Comparison of ENCODE assay signal across 8 mouse cellular contexts in genomic region chr10:43740204-43740865, GRCm38 (mm10).
DNase-seq lines count a peak whose midpoint lies in the region; ATAC-seq and TF ChIP-seq lines count a peak whose summit lies in the region.

No protein-coding gene starts in this region.

- peaks cover 28 to 30% of the 10 kb centered on the region in 2 experiments for H3K4me1 ChIP-seq in heart, embryonic 14.5 days (ENCODE audit: control insufficient read depth in 2 of 2, insufficient read depth in 2 of 2, low read length in 2 of 2)
- H3K4me1 ChIP-seq in limb, embryonic 14.5 days (ENCODE audit: control insufficient read depth, insufficient read depth, low read length) = peaks cover 21% of the 10 kb centered on the region

- WGBS in heart, embryonic 14.5 days = 26% methylated on average over 13 of the region's 13 CpGs
- WGBS in limb, embryonic 14.5 days = 17% methylated on average over 13 of the region's 13 CpGs

- no peaks in the 10 kb centered on the region for H3K27me3 ChIP-seq in heart, embryonic 14.5 days (ENCODE audit: control insufficient read depth, insufficient read depth, low read length)
- no peaks in the 10 kb centered on the region for H3K27me3 ChIP-seq in limb, embryonic 14.5 days (ENCODE audit: control insufficient read depth, insufficient read depth, low read length)

- H3K36me3 ChIP-seq in heart, embryonic 14.5 days (ENCODE audit: control insufficient read depth, insufficient read depth, low read length) = no peaks in the 10 kb centered on the region
- no peaks in the 10 kb centered on the region for H3K36me3 ChIP-seq in limb, embryonic 14.5 days (ENCODE audit: control insufficient read depth, insufficient read depth, low read length)

- H3K9me3 ChIP-seq in heart, embryonic 14.5 days (ENCODE audit: control insufficient read depth, low read length) = no peaks in the 10 kb centered on the region
- H3K9me3 ChIP-seq in limb, embryonic 14.5 days (ENCODE audit: control insufficient read depth, low read length) = no peaks in the 10 kb centered on the region

- H3K4me3 ChIP-seq in heart, embryonic 14.5 days (ENCODE audit: control insufficient read depth in 1 of 2, insufficient read depth in 1 of 2, low read depth in 1 of 2, low read length in 2 of 2) = no peak overlapping the region
- no peak overlapping the region for H3K4me3 ChIP-seq in limb, embryonic 14.5 days (replicated peaks; ENCODE audit: low read length)

- no peak for DNase-seq in heart, adult 8-10 months (ENCODE audit: low spot score)
- peak; percentile 65 for DNase-seq in embryo, embryonic 10 days (ENCODE audit: low spot score)
- DNase-seq in limb, embryonic 14.5 days (ENCODE audit: low spot score) = peak; percentile 36
- DNase-seq in naive thymus-derived CD4-positive, alpha-beta T cell, adult 2 months (ENCODE audit: low read depth) = peak; percentile 89
- peak; percentile 71 to 80 for DNase-seq in thymus, postnatal 36 days
- DNase-seq in gastrocnemius, postnatal 10 days = no peak

- no peak for TF ChIP-seq POLR2A in limb, embryonic 14.5 days (IDR thresholded peaks at IDR 0.05; ENCODE audit: borderline replicate concordance, extremely low read depth, insufficient read depth, insufficient read length)

- H3K9ac ChIP-seq in heart, embryonic 14.5 days (ENCODE audit: low read length) = no peak overlapping the region
- H3K9ac ChIP-seq in limb, embryonic 14.5 days (ENCODE audit: low read depth, low read length, severe bottlenecking) = no peak overlapping the region

- peak overlapping the region; percentile 61 to 65 for H3K27ac ChIP-seq in heart, embryonic 14.5 days (replicated peaks in 1 of 2; ENCODE audit: control insufficient read depth in 1 of 2, insufficient read depth in 1 of 2, low read depth in 2 of 2, low read length in 2 of 2)
- peak overlapping the region; percentile 66; the same call in 1 of the 2 replicates for H3K27ac ChIP-seq in limb, embryonic 14.5 days (replicated peaks; ENCODE audit: low read depth, low read length)

- H3K4me2 ChIP-seq in heart, embryonic 14.5 days (ENCODE audit: low read length) = peak overlapping the region; percentile 14
- peak overlapping the region; percentile 28 for H3K4me2 ChIP-seq in limb, embryonic 14.5 days (replicated peaks; ENCODE audit: low read depth, low read length, severe bottlenecking)

- ATAC-seq in heart, embryonic 14.5 days (ENCODE audit: insufficient number of reproducible peaks, insufficient read depth, low FRiP score, low read depth) = peak; percentile 31; the same call in 1 of the 2 replicates
- peak; percentile 88 to 89 for ATAC-seq in hematopoietic stem cell, adult 5-6 weeks (replicated peaks in 1 of 2; ENCODE audit: insufficient read depth in 1 of 2, low FRiP score in 2 of 2, low TSS enrichment in 1 of 2, low read depth in 1 of 2, poor library complexity in 2 of 2, severe bottlenecking in 2 of 2)
- ATAC-seq in limb, embryonic 14.5 days (ENCODE audit: low FRiP score, low read depth) = peak; percentile 56; the same call in 1 of the 2 replicates

Comparison
In these comparisons a context has a peak if more than half of its experiments do, and no peak if none do; other contexts are left out.
1. ATAC-seq: peak in every context shown above with its lines; median percentile 88 in hematopoietic stem cell, adult 5-6 weeks; 56 in limb, embryonic 14.5 days; 31 in heart, embryonic 14.5 days.
2. DNase-seq: peak in embryo, embryonic 10 days (single experiment), limb, embryonic 14.5 days (single experiment), naive thymus-derived CD4-positive, alpha-beta T cell, adult 2 months (single experiment) and thymus, postnatal 36 days (2 of 2); none in heart, adult 8-10 months (single experiment) and gastrocnemius, postnatal 10 days (single experiment).